Mouse (Mus musculus) spleen, embryonic (tissue): ENCODE data around the gene Trim7.
"Not testable (repeated sequence)": the region's sequence is repeated elsewhere in the genome, so short reads cannot be mapped to it uniquely, and the experiment has no call there.

Source experiments
- CTCF ChIA-PET: fragments of 350-600 bp; sonication (Branson Sonifier 250); formaldehyde crosslinking; loops from one replicate; lab custom pipeline; 2022; lab: Charles Lee

The Trim7 gene

GRCm38 (mm10) chr11:48872695-48873300, 46.9 kb downstream of the Trim7 start:
- CTCF ChIA-PET = interaction anchor here (0.6 to 1.4 kb wide), 2 partner anchors 232 to 237 kb away, joined by 3 to 8 read pairs; no protein-coding TSS in a partner anchor

- CTCF ChIA-PET = no interaction called here
Observed at GRCm38 (mm10) chr11:48873591-48874290, 47.8 kb downstream of the Trim7 start.

GRCm38 (mm10) chr11:48874465-48874864, 48.5 kb downstream of the Trim7 start:
- CTCF ChIA-PET = interaction anchor here (0.7 to 2.5 kb wide), 2 partner anchors 223 to 229 kb away, joined by 3 to 8 read pairs; no protein-coding TSS in a partner anchor

DNA sequence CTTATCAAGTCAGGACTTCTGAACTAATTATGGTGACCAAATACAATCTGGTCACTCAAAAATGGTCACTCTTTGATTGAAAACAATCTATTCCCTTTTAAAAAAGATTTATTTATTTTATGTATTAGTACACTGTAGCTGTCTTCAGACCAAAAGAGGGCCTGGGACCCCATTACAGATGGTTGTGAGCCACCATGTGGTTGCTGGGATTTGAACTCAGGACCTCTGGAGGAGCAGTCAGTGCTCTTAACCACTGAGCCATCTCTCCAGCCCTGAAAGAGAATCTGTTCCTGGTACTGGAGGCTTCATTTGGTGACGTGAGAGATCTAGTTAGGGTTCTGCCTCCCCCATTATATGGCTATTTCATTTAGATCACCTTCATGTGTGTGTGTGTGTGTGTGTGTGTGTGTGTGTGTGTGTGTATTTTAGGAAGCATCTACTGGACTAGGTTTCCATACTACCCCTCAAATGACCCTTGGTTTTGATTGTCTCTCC, 49.5 kb downstream of the Trim7 start:
- CTCF ChIA-PET = interaction anchor here (2.5 kb wide), 1 partner anchor 228 kb away, joined by 8 read pairs; no protein-coding TSS in a partner anchor

GRCm38 (mm10) chr11:48876680-48877079, 50.7 kb downstream of the Trim7 start:
- CTCF ChIA-PET = interaction anchor here (0.8 to 2.5 kb wide), 2 partner anchors 216 to 227 kb away, joined by 3 to 8 read pairs; no protein-coding TSS in a partner anchor

- CTCF ChIA-PET = no interaction called here
Observed at GRCm38 (mm10) chr11:48898812-48899431, 73.0 kb downstream of the Trim7 start.

DNA sequence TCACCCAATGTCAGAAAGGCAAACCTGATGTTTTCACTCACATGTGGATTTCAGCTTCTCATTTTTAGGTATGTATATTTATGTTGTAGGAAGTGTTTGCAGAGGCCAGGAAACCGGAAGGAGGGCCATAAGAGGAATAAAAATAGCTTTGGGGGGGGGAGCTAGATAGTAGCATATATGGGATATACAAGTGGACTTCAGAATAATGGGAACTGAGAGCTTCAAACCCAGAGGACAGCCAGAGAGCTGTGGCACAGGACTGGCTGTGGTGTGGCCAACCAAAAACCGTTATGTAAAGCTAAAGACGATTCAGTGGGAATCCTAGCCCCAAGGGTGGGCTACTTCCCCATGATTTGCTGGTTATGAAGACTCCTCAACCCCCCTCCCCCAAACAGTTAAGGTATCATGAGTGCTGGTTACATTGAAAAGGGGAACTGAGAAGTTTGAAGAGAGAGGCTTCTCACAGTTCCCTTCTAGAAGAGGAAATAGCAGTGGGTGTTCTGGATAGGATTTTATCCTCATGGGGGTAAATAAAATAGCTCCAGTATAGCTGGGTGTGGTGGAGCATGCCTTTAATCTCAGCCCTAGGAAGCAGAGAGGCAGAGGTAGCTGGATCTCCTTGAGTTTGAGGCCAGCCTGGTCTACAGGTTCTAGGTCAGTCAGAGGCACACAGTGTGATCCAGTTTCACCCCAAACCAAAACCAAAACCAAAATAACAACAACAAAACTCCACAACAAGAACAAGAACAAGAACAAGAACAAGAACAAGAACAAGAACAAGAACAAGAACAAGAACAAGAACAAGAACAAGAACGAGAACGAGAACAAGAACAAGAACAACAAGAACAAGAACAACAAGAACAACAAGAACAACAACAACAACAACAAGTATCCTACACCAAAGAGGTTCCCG, 75.0 kb downstream of the Trim7 start:
- CTCF ChIA-PET = interaction anchor here (0.5 kb wide), 1 partner anchor 66 kb away, joined by 3 read pairs; no protein-coding TSS in a partner anchor

- CTCF ChIA-PET = not testable (repeated sequence)
Observed at GRCm38 (mm10) chr11:48901567-48901930, 75.6 kb downstream of the Trim7 start.
